Mouse (Mus musculus): ENCODE results near the gene Zfp61. TPM values are rescaled to one million over a fixed set of nuclear protein-coding genes. Genes with fewer than 3 reads are reported as not detected.

The Zfp61 gene
- total and polyA plus RNA-seq, 3 experiments = 9.9 to 15.3 TPM; not detected in 1

- peak; percentile 97 for TF ChIP-seq NRF1 (IDR thresholded peaks at IDR 0.05; ENCODE audit: insufficient read depth, low read depth, low read length, poor library complexity, severe bottlenecking)
These were observed 15.6 kb upstream of the Zfp61 start, which contains the start of gene Zfp94 (continued) for GRCm38 (mm10) chr7:24316567-24317092.

GRCm38 (mm10) chr7:24315726-24316566 lies 14.9 kb upstream of the Zfp61 start:
- no peak for TF ChIP-seq E2F4 (IDR thresholded peaks at IDR 0.05; ENCODE audit: borderline replicate concordance, low read depth, low read length)
- no peak for TF ChIP-seq CHD2 (IDR thresholded peaks at IDR 0.05; ENCODE audit: low read length)
- no peak for TF ChIP-seq USF2 (IDR thresholded peaks at IDR 0.05; ENCODE audit: borderline replicate concordance in 1 of 2, insufficient read depth in 1 of 2, low read depth in 1 of 2, low read length in 2 of 2)
- TF ChIP-seq NELFE (IDR thresholded peaks at IDR 0.05; ENCODE audit: low read depth, low read length) = no peak
- TF ChIP-seq BHLHE40 (IDR thresholded peaks at IDR 0.05; ENCODE audit: borderline replicate concordance, low read depth, low read length) = peak; percentile 32; the same call in 1 of the 2 replicates
- TF ChIP-seq MXI1 (IDR thresholded peaks at IDR 0.05; ENCODE audit: low read depth, low read length) = no peak
- TF ChIP-seq ZMIZ1 (IDR thresholded peaks at IDR 0.05; ENCODE audit: low read depth, low read length) = no peak
- TF ChIP-seq GATA1 (IDR thresholded peaks at IDR 0.05; ENCODE audit: low read depth, low read length) = peak; percentile 21; the same call in 1 of the 2 replicates
- no peak for TF ChIP-seq HCFC1 (IDR thresholded peaks at IDR 0.05; ENCODE audit: low read depth, low read length)
- TF ChIP-seq TBP (IDR thresholded peaks at IDR 0.05; ENCODE audit: low read depth, low read length) = no peak
- no peak for TF ChIP-seq TCF12 (IDR thresholded peaks at IDR 0.05; ENCODE audit: low read depth, low read length)
- no peak for TF ChIP-seq SIN3A (IDR thresholded peaks at IDR 0.05; ENCODE audit: low read length)
- no peak for TF ChIP-seq JUND (IDR thresholded peaks at IDR 0.05; ENCODE audit: low read depth, low read length)
- no peak for TF ChIP-seq POLR2AphosphoS5 (IDR thresholded peaks at IDR 0.05; ENCODE audit: borderline replicate concordance, low read depth, low read length)
- TF ChIP-seq ELF1 (IDR thresholded peaks at IDR 0.05; ENCODE audit: low read depth, low read length) = no peak
- no peak for TF ChIP-seq ZC3H11A (IDR thresholded peaks at IDR 0.05; ENCODE audit: low read depth, low read length)
- TF ChIP-seq USF1 (IDR thresholded peaks at IDR 0.05; ENCODE audit: low read depth, low read length) = no peak
- no peak for TF ChIP-seq MEF2A (IDR thresholded peaks at IDR 0.05; ENCODE audit: extremely low read depth, insufficient replicate concordance, low read depth, low read length, poor library complexity, severe bottlenecking)
- TF ChIP-seq MYB (IDR thresholded peaks at IDR 0.05; ENCODE audit: low read depth, low read length) = no peak
- TF ChIP-seq MAX (IDR thresholded peaks at IDR 0.05; ENCODE audit: low read length) = peak; percentile 80
- no peak for TF ChIP-seq EP300 (IDR thresholded peaks at IDR 0.05; ENCODE audit: low read depth in 1 of 2, low read length in 2 of 2)
- TF ChIP-seq GABPA (IDR thresholded peaks at IDR 0.05; ENCODE audit: low read depth, low read length) = no peak
- no peak for TF ChIP-seq UBTF (IDR thresholded peaks at IDR 0.05; ENCODE audit: borderline replicate concordance, insufficient read depth, low read depth, low read length)
- peak overlapping the region; percentile 69 to 72 for H3K4me3 ChIP-seq (ENCODE audit: control insufficient read depth in 1 of 2, insufficient read depth in 1 of 2, low read depth in 2 of 2, low read length in 2 of 2)
- H3K79me2 ChIP-seq (ENCODE audit: control insufficient read depth, insufficient read depth, low read length, poor library complexity) = peaks cover 2% of the 10 kb centered on the region
- H3K27ac ChIP-seq (ENCODE audit: control insufficient read depth, low read depth, low read length) = no peak overlapping the region; the same call in 1 of the 2 replicates
- peaks cover 7 to 32% of the 10 kb centered on the region in 2 experiments; a peak in 3 of 4 replicates for H3K4me1 ChIP-seq (ENCODE audit: control insufficient read depth in 1 of 2, insufficient read depth in 2 of 2, low read length in 2 of 2)
- H3K27me3 ChIP-seq (ENCODE audit: control insufficient read depth in 1 of 2, insufficient read depth in 2 of 2, low read length in 2 of 2) = no peaks in the 10 kb centered on the region
- H3K36me3 ChIP-seq (ENCODE audit: control insufficient read depth in 1 of 2, insufficient read depth in 2 of 2, low read length in 2 of 2) = peaks cover 0 to 25% of the 10 kb centered on the region in 2 experiments; a peak in 3 of 4 replicates
- peak overlapping the region; percentile 69 for H3K9ac ChIP-seq (ENCODE audit: control insufficient read depth, low read depth, low read length, poor library complexity, severe bottlenecking)
- DNase-seq (ENCODE audit: low read depth, low spot score) = no peak
- H3K9me3 ChIP-seq (replicated peaks; ENCODE audit: insufficient read depth, low read length) = no peaks in the 10 kb centered on the region
